Mouse (Mus musculus) hindbrain, embryonic 14.5 days (tissue): Measurements from ENCODE around the gene Nfkbiz. TPM values are rescaled to one million over a fixed set of nuclear protein-coding genes. Genes with fewer than 3 reads are reported as not detected.

Experiments
- ATAC-seq: fragments of 200-750 bp; cut with Nextera tagmentation; 2 replicates; pipeline ENCODE4 v1.8.0; 2017; ENCODE audit warnings: moderate number of reproducible peaks, mild to moderate bottlenecking, moderate TSS enrichment, moderate library complexity; ENCODE audit not compliant: low FRiP score
- DNase-seq: peaks from one replicate; pipeline ENCODE4 v3.0.0-alpha.2; 2015; ENCODE audit warnings: low spot score
- H3K27ac ChIP-seq: fragments of 300-500 bp; sonication (generic); 2 replicates; pipeline ENCODE4 v1.5.1; 2014; ENCODE audit warnings: mild to moderate bottlenecking, moderate library complexity
- H3K27me3 ChIP-seq: fragments of 300-500 bp; sonication (generic); 2 replicates; pipeline ENCODE4 v1.6.1; 2014; ENCODE audit warnings: mild to moderate bottlenecking, low read length, mixed read lengths; ENCODE audit not compliant: control insufficient read depth, insufficient read depth
- H3K36me3 ChIP-seq: fragments of 300-500 bp; sonication (generic); replicated peaks from 2 replicates; pipeline ENCODE4 v1.6.1; 2014; ENCODE audit not compliant: control insufficient read depth, insufficient read depth
- H3K4me1 ChIP-seq: fragments of 300-500 bp; sonication (generic); replicated peaks from 2 replicates; pipeline ENCODE4 v1.6.1; 2014; ENCODE audit warnings: antibody characterized with exemption, low read length, mixed read lengths; ENCODE audit not compliant: control insufficient read depth, insufficient read depth
- H3K4me2 ChIP-seq: fragments of 300-500 bp; sonication (generic); replicated peaks from 2 replicates; pipeline ENCODE4 v1.6.1; 2014; ENCODE audit warnings: mild to moderate bottlenecking, moderate library complexity
- H3K4me3 ChIP-seq: fragments of 300-500 bp; sonication (generic); replicated peaks from 2 replicates; pipeline ENCODE4 v1.5.1; 2014; ENCODE audit warnings: mild to moderate bottlenecking, low read length
- H3K9ac ChIP-seq: fragments of 300-500 bp; sonication (generic); 2 replicates; pipeline ENCODE4 v1.6.1; 2014
- H3K9me3 ChIP-seq: fragments of 300-500 bp; sonication (generic); 2 replicates; pipeline ENCODE4 v1.6.1; 2016; ENCODE audit warnings: low read length; ENCODE audit not compliant: control insufficient read depth
- WGBS: fragments of 180-500 bp; shearing (Covaris S2); extraction: QIAGEN DNeasy Blood & Tissue Kit; methylation state at CpG from one replicate; pipeline ENCODE4 v1.1.7; 2014; 5-methylcytosine and 5-hydroxymethylcytosine counted together
- polyA plus RNA-seq: library from polyadenylated mRNA; unstranded; fragments of >200 nt; fragmentation: Nextera tagmentation; extraction: Ambion mirVana; gene quantifications from 2 replicates; pipeline ENCODE4 v1.2.1, GENCODE M21; 2014

Nfkbiz gene
- polyA plus RNA-seq, 1 experiment from 2014 or later: 2.0 TPM

GRCm38 (mm10) chr16:55858465-55858864 lies 19.8 kb upstream of the Nfkbiz start:
- Histone ChIP-seq H3K4me1 (no peaks in the 10 kb centered on the region), H3K27ac (no peak overlapping the region), H3K9me3 (no peaks in the 10 kb centered on the region), H3K4me2 (no peak overlapping the region), H3K27me3 (no peaks in the 10 kb centered on the region), H3K9ac (no peak overlapping the region), H3K36me3 (peaks cover 5% of the 10 kb centered on the region), H3K4me3 (no peak overlapping the region)
- DNase-seq: no peak
- WGBS: 60% methylated on average over 6 of the region's 6 CpGs
- ATAC-seq: no peak

- ATAC-seq: peak; percentile 81
- Histone ChIP-seq H3K27me3 (no peaks in the 10 kb centered on the region), H3K4me1 (no peaks in the 10 kb centered on the region), H3K4me2 (no peak overlapping the region), H3K4me3 (no peak overlapping the region), H3K9ac (no peak overlapping the region), H3K9me3 (no peaks in the 10 kb centered on the region), H3K36me3 (peaks cover 14% of the 10 kb centered on the region), H3K27ac (no peak overlapping the region)
- WGBS: 59% methylated on average over 19 of the region's 19 CpGs
- peak; percentile 93 for DNase-seq
Measured at GRCm38 (mm10) chr16:55852943-55853727, 14.4 kb upstream of the Nfkbiz start.

GRCm38 (mm10) chr16:55852515-55852914 lies 13.8 kb upstream of the Nfkbiz start:
- Histone ChIP-seq H3K27ac (no peak overlapping the region), H3K4me2 (no peak overlapping the region), H3K9me3 (no peaks in the 10 kb centered on the region), H3K36me3 (peaks cover 11% of the 10 kb centered on the region), H3K27me3 (no peaks in the 10 kb centered on the region), H3K9ac (no peak overlapping the region), H3K4me1 (no peaks in the 10 kb centered on the region), H3K4me3 (no peak overlapping the region)
- WGBS: 42% methylated on average over 4 of the region's 4 CpGs
- DNase-seq: no peak
- ATAC-seq: peak; percentile 39; the same call in 1 of the 2 replicates

GRCm38 (mm10) chr16:55850485-55850884 lies 11.8 kb upstream of the Nfkbiz start:
- no peak overlapping the region for H3K9ac ChIP-seq
- H3K4me1 ChIP-seq: no peaks in the 10 kb centered on the region
- no peaks in the 10 kb centered on the region for H3K9me3 ChIP-seq
- H3K27ac ChIP-seq: no peak overlapping the region
- H3K36me3 ChIP-seq: peaks cover 9% of the 10 kb centered on the region
- no peak overlapping the region for H3K4me3 ChIP-seq
- DNase-seq: no peak
- H3K27me3 ChIP-seq: no peaks in the 10 kb centered on the region
- ATAC-seq: no peak
- no peak overlapping the region for H3K4me2 ChIP-seq
- WGBS: 82% methylated on average over 3 of the region's 3 CpGs

GRCm38 (mm10) chr16:55847679-55848078 lies 9.0 kb upstream of the Nfkbiz start:
- no peaks in the 10 kb centered on the region; the same call in none of the 2 replicates for H3K9me3 ChIP-seq
- H3K27ac ChIP-seq: no peak overlapping the region
- H3K4me3 ChIP-seq: no peak overlapping the region
- no peak overlapping the region for H3K9ac ChIP-seq
- WGBS: 80% methylated on average over 8 of the region's 8 CpGs
- H3K27me3 ChIP-seq: no peaks in the 10 kb centered on the region
- no peaks in the 10 kb centered on the region for H3K4me1 ChIP-seq
- ATAC-seq (no peak), DNase-seq (no peak)
- H3K4me2 ChIP-seq: no peak overlapping the region
- H3K36me3 ChIP-seq: peaks cover 22% of the 10 kb centered on the region

GRCm38 (mm10) chr16:55844847-55845246 lies 6.1 kb upstream of the Nfkbiz start:
- Histone ChIP-seq H3K9ac (no peak overlapping the region), H3K36me3 (peaks cover 22% of the 10 kb centered on the region), H3K4me3 (no peak overlapping the region), H3K27ac (no peak overlapping the region), H3K4me2 (no peak overlapping the region), H3K27me3 (no peaks in the 10 kb centered on the region), H3K4me1 (no peaks in the 10 kb centered on the region), H3K9me3 (no peaks in the 10 kb centered on the region; the same call in none of the 2 replicates)
- 94% methylated on average over 3 of the region's 3 CpGs for WGBS
- ATAC-seq (no peak), DNase-seq (no peak)

- no peak for ATAC-seq
- no peak overlapping the region for H3K4me3 ChIP-seq
- H3K27me3 ChIP-seq: no peaks in the 10 kb centered on the region
- no peak for DNase-seq
- no peak overlapping the region for H3K27ac ChIP-seq
- H3K9ac ChIP-seq: no peak overlapping the region
- WGBS: 95% methylated on average over 12 of the region's 12 CpGs
- H3K4me1 ChIP-seq: no peaks in the 10 kb centered on the region
- H3K4me2 ChIP-seq: no peak overlapping the region
- peaks cover 16% of the 10 kb centered on the region for H3K36me3 ChIP-seq
- no peaks in the 10 kb centered on the region; the same call in none of the 2 replicates for H3K9me3 ChIP-seq
Measured at GRCm38 (mm10) chr16:55843919-55844318, 5.2 kb upstream of the Nfkbiz start.

GRCm38 (mm10) chr16:55843134-55843533 lies 4.4 kb upstream of the Nfkbiz start:
- WGBS: 95% methylated on average over 5 of the region's 5 CpGs
- no peak overlapping the region for H3K27ac ChIP-seq
- H3K36me3 ChIP-seq: peaks cover 13% of the 10 kb centered on the region
- no peak overlapping the region for H3K4me2 ChIP-seq
- no peak overlapping the region for H3K4me3 ChIP-seq
- DNase-seq: no peak
- no peaks in the 10 kb centered on the region for H3K27me3 ChIP-seq
- no peak overlapping the region for H3K9ac ChIP-seq
- no peaks in the 10 kb centered on the region for H3K4me1 ChIP-seq
- no peaks in the 10 kb centered on the region; the same call in none of the 2 replicates for H3K9me3 ChIP-seq
- no peak for ATAC-seq

GRCm38 (mm10) chr16:55841506-55841905 lies 2.8 kb upstream of the Nfkbiz start:
- WGBS: 94% methylated on average over 6 of the region's 6 CpGs
- no peak overlapping the region for H3K27ac ChIP-seq
- no peak for ATAC-seq
- H3K9me3 ChIP-seq: no peaks in the 10 kb centered on the region; the same call in none of the 2 replicates
- H3K4me3 ChIP-seq: no peak overlapping the region
- no peak for DNase-seq
- H3K27me3 ChIP-seq: no peaks in the 10 kb centered on the region
- no peak overlapping the region for H3K9ac ChIP-seq
- no peak overlapping the region for H3K4me2 ChIP-seq
- peaks cover 13% of the 10 kb centered on the region for H3K36me3 ChIP-seq
- 0 out of 2 replicates have a peak, but pooled peaks cover 4% of the 10 kb centered on the region for H3K4me1 ChIP-seq
